Mouse (Mus musculus) heart, embryonic 13.5 days (tissue): ENCODE measurements around the gene Mgat3. TPM values are rescaled to one million over a fixed set of nuclear protein-coding genes. Genes with fewer than 3 reads are reported as not detected.

Experiments used
- ATAC-seq: fragments of 200-750 bp; cut with Nextera tagmentation; 2 replicates; pipeline ENCODE4 v1.8.0; 2017; ENCODE audit warnings: moderate TSS enrichment; ENCODE audit not compliant: insufficient number of reproducible peaks, low FRiP score, low TSS enrichment; ENCODE audit errors: extremely low read depth
- H3K27ac ChIP-seq: fragments of 300-500 bp; sonication (generic); replicated peaks from 2 replicates; pipeline ENCODE4 v1.5.1; 2015; ENCODE audit warnings: moderate library complexity, mild to moderate bottlenecking, inconsistent platforms
- H3K27me3 ChIP-seq: fragments of 300-500 bp; sonication (generic); replicated peaks from 2 replicates; pipeline ENCODE4 v1.6.1; 2015; ENCODE audit warnings: mild to moderate bottlenecking, inconsistent platforms
- H3K36me3 ChIP-seq: fragments of 300-500 bp; sonication (generic); 2 replicates; pipeline ENCODE4 v1.6.1; 2015; ENCODE audit warnings: mild to moderate bottlenecking, inconsistent platforms
- H3K4me1 ChIP-seq: fragments of 300-500 bp; sonication (generic); 2 replicates; pipeline ENCODE4 v1.6.1; 2015; ENCODE audit warnings: inconsistent platforms
- H3K4me2 ChIP-seq: fragments of 300-500 bp; sonication (generic); 2 replicates; pipeline ENCODE4 v1.6.1; 2015; ENCODE audit warnings: inconsistent platforms, mild to moderate bottlenecking, moderate library complexity
- H3K4me3 ChIP-seq: fragments of 300-500 bp; sonication (generic); 2 replicates; pipeline ENCODE4 v1.5.1; 2015; ENCODE audit warnings: moderate library complexity, mild to moderate bottlenecking, inconsistent platforms
- H3K9ac ChIP-seq: fragments of 300-500 bp; sonication (generic); 2 replicates; pipeline ENCODE4 v1.6.1; 2015; ENCODE audit warnings: inconsistent platforms, mild to moderate bottlenecking, moderate library complexity
- H3K9me3 ChIP-seq: fragments of 300-500 bp; sonication (generic); 2 replicates; pipeline ENCODE4 v1.6.1; 2016; ENCODE audit warnings: inconsistent platforms
- WGBS: fragments of 180-500 bp; shearing (Covaris S2); methylation state at CpG from one replicate; pipeline ENCODE4 v1.1.7; 2015; ENCODE audit warnings: mixed read lengths; 5-methylcytosine and 5-hydroxymethylcytosine counted together
- polyA plus RNA-seq: library from polyadenylated mRNA; unstranded; fragments of >200 nt; fragmentation: Nextera tagmentation; extraction: Ambion mirVana; gene quantifications from 2 replicates; pipeline ENCODE4 v1.2.1, GENCODE M21; 2015

Gene Mgat3
- polyA plus RNA-seq, 1 experiment from 2014 or later: 1.2 TPM

- H3K4me2 ChIP-seq: no peak overlapping the region
- WGBS: 91% methylated on average over 3 of the region's 3 CpGs
- H3K4me3 ChIP-seq: no peak overlapping the region
- no peaks in the 10 kb centered on the region for H3K9me3 ChIP-seq
- peak overlapping the region; percentile 17 for H3K27ac ChIP-seq
- no peaks in the 10 kb centered on the region for H3K27me3 ChIP-seq
- H3K9ac ChIP-seq: peak overlapping the region; percentile 5; the same call in 1 of the 2 replicates
- H3K36me3 ChIP-seq: peaks cover 27% of the 10 kb centered on the region
- peaks cover 69% of the 10 kb centered on the region for H3K4me1 ChIP-seq
- ATAC-seq: no peak
Measured at GRCm38 (mm10) chr15:80136645-80137044, 36.9 kb upstream of the Mgat3 start.

GRCm38 (mm10) chr15:80137945-80138791 is 35.4 kb upstream of the Mgat3 start:
- Histone ChIP-seq H3K27me3 (no peaks in the 10 kb centered on the region), H3K36me3 (peaks cover 42% of the 10 kb centered on the region), H3K27ac (peak overlapping the region; percentile 20), H3K4me1 (peaks cover 64% of the 10 kb centered on the region), H3K4me2 (no peak overlapping the region), H3K9ac (0 out of 2 replicates have a peak overlapping the region, but pooled peaks have one; percentile 1), H3K4me3 (no peak overlapping the region), H3K9me3 (no peaks in the 10 kb centered on the region)
- no peak for ATAC-seq
- 62% methylated on average over 17 of the region's 17 CpGs for WGBS

- Histone ChIP-seq H3K4me3 (no peak overlapping the region), H3K27ac (no peak overlapping the region), H3K4me2 (no peak overlapping the region), H3K9ac (no peak overlapping the region), H3K4me1 (peaks cover 49% of the 10 kb centered on the region), H3K9me3 (no peaks in the 10 kb centered on the region), H3K36me3 (peaks cover 60% of the 10 kb centered on the region), H3K27me3 (no peaks in the 10 kb centered on the region)
- WGBS: 90% methylated on average over 2 of the region's 2 CpGs
- ATAC-seq: no peak
Measured at GRCm38 (mm10) chr15:80140302-80140701, 33.2 kb upstream of the Mgat3 start.

GRCm38 (mm10) chr15:80140878-80141277 is 32.6 kb upstream of the Mgat3 start:
- 93% methylated on average over 3 of the region's 3 CpGs for WGBS
- Histone ChIP-seq H3K36me3 (peaks cover 59% of the 10 kb centered on the region), H3K27ac (no peak overlapping the region), H3K4me3 (no peak overlapping the region), H3K9me3 (no peaks in the 10 kb centered on the region), H3K27me3 (no peaks in the 10 kb centered on the region), H3K9ac (no peak overlapping the region), H3K4me1 (peaks cover 49% of the 10 kb centered on the region), H3K4me2 (no peak overlapping the region)
- ATAC-seq: no peak

DNA sequence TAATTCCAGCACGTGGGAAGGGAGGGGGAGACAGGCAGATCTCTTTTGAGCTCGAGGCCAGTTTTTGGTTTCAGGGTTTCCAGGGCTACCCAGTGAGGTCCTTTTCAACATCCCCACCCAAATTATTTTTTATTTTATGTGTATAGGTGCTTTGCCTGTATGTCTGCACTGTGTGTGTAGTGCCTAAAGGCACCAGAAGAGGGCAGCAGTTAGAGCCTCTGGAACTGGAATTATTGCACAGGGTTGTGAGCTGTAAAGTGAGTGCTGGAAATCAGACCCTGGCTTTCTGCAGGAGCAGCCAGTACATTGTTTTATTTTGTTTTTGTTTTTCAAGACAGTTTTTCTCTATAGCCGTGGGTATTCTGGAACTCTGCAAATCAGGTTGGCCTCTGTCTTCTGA is 31.4 kb upstream of the Mgat3 start:
- no peaks in the 10 kb centered on the region for H3K9me3 ChIP-seq
- no peak overlapping the region for H3K27ac ChIP-seq
- H3K4me1 ChIP-seq: peaks cover 52% of the 10 kb centered on the region
- H3K4me3 ChIP-seq: no peak overlapping the region
- peaks cover 52% of the 10 kb centered on the region for H3K36me3 ChIP-seq
- ATAC-seq: no peak
- no peaks in the 10 kb centered on the region for H3K27me3 ChIP-seq
- H3K9ac ChIP-seq: no peak overlapping the region
- no peak overlapping the region for H3K4me2 ChIP-seq
- WGBS: 94% methylated on average over 3 of the region's 3 CpGs

- H3K9ac ChIP-seq: no peak overlapping the region
- no peak overlapping the region for H3K4me2 ChIP-seq
- 82% methylated on average over 6 of the region's 6 CpGs for WGBS
- H3K36me3 ChIP-seq: peaks cover 55% of the 10 kb centered on the region
- H3K27me3 ChIP-seq: no peaks in the 10 kb centered on the region
- no peaks in the 10 kb centered on the region for H3K9me3 ChIP-seq
- no peak overlapping the region for H3K4me3 ChIP-seq
- H3K4me1 ChIP-seq: peaks cover 45% of the 10 kb centered on the region
- ATAC-seq: no peak
- H3K27ac ChIP-seq: no peak overlapping the region
Measured at GRCm38 (mm10) chr15:80143760-80144159, 29.8 kb upstream of the Mgat3 start.

- Histone ChIP-seq H3K4me3 (no peak overlapping the region), H3K4me1 (peaks cover 36% of the 10 kb centered on the region), H3K9ac (no peak overlapping the region), H3K27ac (no peak overlapping the region), H3K9me3 (no peaks in the 10 kb centered on the region), H3K36me3 (peaks cover 68% of the 10 kb centered on the region), H3K4me2 (no peak overlapping the region), H3K27me3 (no peaks in the 10 kb centered on the region)
- WGBS: 90% methylated on average over 5 of the region's 5 CpGs
- no peak for ATAC-seq
Measured at GRCm38 (mm10) chr15:80145397-80145796, 28.1 kb upstream of the Mgat3 start.

DNA sequence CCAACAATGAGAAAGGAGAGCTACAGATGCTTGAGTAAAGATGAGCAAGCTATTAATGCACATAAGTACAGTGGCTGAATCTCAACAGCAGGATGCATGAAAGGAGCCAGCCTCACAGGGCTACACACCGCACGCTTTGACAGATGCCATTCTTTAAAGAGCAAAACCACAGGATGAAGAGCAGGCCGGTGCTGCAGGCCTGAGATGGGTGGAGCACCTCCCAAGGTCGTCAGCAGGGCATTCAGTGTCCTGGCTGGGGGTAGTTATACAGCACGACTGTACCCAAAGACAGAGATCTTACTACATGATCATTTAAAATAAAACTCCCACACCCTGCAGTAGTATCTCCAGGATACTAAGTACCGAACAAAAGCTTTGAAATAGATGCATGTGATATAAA is 27.4 kb upstream of the Mgat3 start:
- H3K9me3 ChIP-seq: no peaks in the 10 kb centered on the region
- no peak overlapping the region for H3K27ac ChIP-seq
- no peak overlapping the region; the same call in 1 of the 2 replicates for H3K9ac ChIP-seq
- H3K36me3 ChIP-seq: peaks cover 69% of the 10 kb centered on the region
- H3K27me3 ChIP-seq: no peaks in the 10 kb centered on the region
- 30% methylated on average over 6 of the region's 6 CpGs for WGBS
- no peak overlapping the region for H3K4me3 ChIP-seq
- H3K4me1 ChIP-seq: peaks cover 31% of the 10 kb centered on the region
- ATAC-seq: no peak
- H3K4me2 ChIP-seq: no peak overlapping the region

- Histone ChIP-seq H3K4me1 (peaks cover 29% of the 10 kb centered on the region), H3K27ac (no peak overlapping the region), H3K9ac (no peak overlapping the region), H3K4me2 (no peak overlapping the region), H3K9me3 (no peaks in the 10 kb centered on the region), H3K4me3 (no peak overlapping the region), H3K27me3 (no peaks in the 10 kb centered on the region), H3K36me3 (peaks cover 69% of the 10 kb centered on the region)
- WGBS: 76% methylated on average over 14 of the region's 14 CpGs
- no peak for ATAC-seq
Measured at GRCm38 (mm10) chr15:80147090-80147489, 26.4 kb upstream of the Mgat3 start.

GRCm38 (mm10) chr15:80147511-80147910 is 26.0 kb upstream of the Mgat3 start:
- ATAC-seq: no peak
- Histone ChIP-seq H3K27me3 (no peaks in the 10 kb centered on the region), H3K4me2 (no peak overlapping the region), H3K9me3 (no peaks in the 10 kb centered on the region), H3K4me1 (peaks cover 29% of the 10 kb centered on the region), H3K4me3 (no peak overlapping the region), H3K36me3 (peaks cover 69% of the 10 kb centered on the region), H3K9ac (no peak overlapping the region), H3K27ac (no peak overlapping the region)
- 57% methylated on average over 5 of the region's 5 CpGs for WGBS

DNA sequence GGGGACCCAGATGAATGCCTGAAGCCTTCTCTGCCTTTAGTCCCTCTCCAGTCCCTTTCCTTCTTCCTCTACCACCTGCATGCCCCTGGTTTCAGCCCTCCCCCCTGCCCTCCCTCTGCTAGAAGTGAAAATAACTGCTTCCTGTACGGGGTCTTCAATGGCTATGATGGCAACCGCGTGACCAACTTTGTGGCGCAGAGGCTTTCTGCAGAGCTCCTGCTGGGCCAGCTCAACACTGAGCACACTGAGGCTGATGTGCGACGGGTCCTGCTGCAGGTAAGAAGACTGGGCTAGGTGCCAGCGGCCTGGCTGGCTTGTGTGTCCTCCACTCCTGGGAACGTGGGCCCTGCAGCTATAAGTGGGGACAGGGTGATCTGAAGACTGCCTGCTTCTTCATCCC is 25.0 kb upstream of the Mgat3 start:
- 82% methylated on average over 8 of the region's 8 CpGs for WGBS
- H3K36me3 ChIP-seq: peaks cover 69% of the 10 kb centered on the region

DNA sequence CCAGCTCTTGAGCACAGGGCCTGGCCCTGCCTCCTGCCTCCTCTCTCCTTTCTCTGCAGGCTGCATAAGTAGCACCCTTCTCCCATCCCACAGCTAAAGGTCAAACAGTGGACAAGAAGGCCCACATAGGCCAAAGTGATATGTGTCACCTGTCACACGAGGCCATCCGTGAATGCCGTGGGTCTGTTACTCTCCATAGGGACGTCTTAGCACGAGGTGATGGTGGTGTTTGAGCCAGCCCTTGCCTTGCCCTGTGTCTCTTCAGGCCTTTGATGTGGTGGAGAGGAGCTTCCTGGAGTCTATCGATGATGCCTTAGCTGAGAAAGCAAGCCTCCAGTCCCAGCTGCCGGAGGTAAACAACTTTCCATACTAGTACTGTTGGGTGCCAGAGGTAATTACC is 24.0 kb upstream of the Mgat3 start:
- no peak for ATAC-seq
- no peaks in the 10 kb centered on the region for H3K27me3 ChIP-seq
- H3K9ac ChIP-seq: no peak overlapping the region
- no peak overlapping the region for H3K27ac ChIP-seq
- no peaks in the 10 kb centered on the region for H3K9me3 ChIP-seq
- H3K4me3 ChIP-seq: no peak overlapping the region
- H3K36me3 ChIP-seq: peaks cover 69% of the 10 kb centered on the region
- H3K4me1 ChIP-seq: peaks cover 29% of the 10 kb centered on the region
- 82% methylated on average over 7 of the region's 7 CpGs for WGBS
- no peak overlapping the region for H3K4me2 ChIP-seq

More for the DNA sequence above, 25.0 kb upstream of the Mgat3 start:
- Histone ChIP-seq H3K4me2 (no peak overlapping the region), H3K4me1 (peaks cover 29% of the 10 kb centered on the region), H3K9ac (0 out of 2 replicates have a peak overlapping the region, but pooled peaks have one; percentile 2), H3K27ac (no peak overlapping the region), H3K9me3 (no peaks in the 10 kb centered on the region), H3K4me3 (no peak overlapping the region), H3K27me3 (no peaks in the 10 kb centered on the region)
- no peak for ATAC-seq
